Mouse (Mus musculus) CH12.LX (cell line): ENCODE data around the gene Zswim5. TPM values are rescaled to one million over a fixed set of nuclear protein-coding genes. Genes with fewer than 3 reads are reported as not detected.

Experiments
- DNase-seq: peaks from one replicate; pipeline ENCODE4 v3.0.0-alpha.2; 2013; ENCODE audit errors: extremely low read depth
- H3K27ac ChIP-seq: 2 replicates; pipeline ENCODE4 v1.5.1; 2012; ENCODE audit warnings: low read depth, mild to moderate bottlenecking, control low read depth, moderate library complexity; ENCODE audit not compliant: insufficient read depth
- H3K27me3 ChIP-seq: replicated peaks from 2 replicates; pipeline ENCODE3; 2012; ENCODE audit warnings: inconsistent platforms
- H3K36me3 ChIP-seq, 2 experiments: replicated peaks in 1 of 2; 2 replicates each; pipeline versions ENCODE3 to v1.6.1; 2012; ENCODE audit warnings: inconsistent platforms in 1 of 2, low read length in 1 of 2, mild to moderate bottlenecking in 1 of 2, mixed read lengths in 1 of 2, moderate library complexity in 1 of 2; ENCODE audit not compliant: control insufficient read depth in 1 of 2, insufficient read depth in 1 of 2
- H3K4me1 ChIP-seq, 2 experiments: 2 replicates each; pipeline ENCODE4 v1.6.1; 2012; ENCODE audit warnings: inconsistent platforms in 1 of 2, moderate library complexity in 1 of 2; ENCODE audit not compliant: insufficient read depth in 2 of 2, control insufficient read depth in 1 of 2
- H3K4me2 ChIP-seq: 2 replicates; pipeline ENCODE4 v1.6.1; 2012; ENCODE audit warnings: low read depth, mild to moderate bottlenecking, control low read depth; ENCODE audit not compliant: poor library complexity, insufficient read depth, severe bottlenecking
- H3K4me3 ChIP-seq, 3 experiments: fragments of 150-350 bp in 1 of 3; sonication (generic) in 1 of 3; replicated peaks in 1 of 3; 2 replicates each; pipeline versions ENCODE3 to v1.5.1; 2011 to 2012; ENCODE audit warnings: low read depth in 2 of 3, low read length in 2 of 3, mild to moderate bottlenecking in 2 of 3, moderate library complexity in 2 of 3, control low read depth in 1 of 3, improper control_type of control experiment in 1 of 3, inconsistent platforms in 1 of 3, mixed read lengths in 1 of 3; ENCODE audit not compliant: poor library complexity in 1 of 3
- H3K79me2 ChIP-seq: replicated peaks from 2 replicates; pipeline ENCODE4 v1.6.1; 2012; ENCODE audit warnings: mild to moderate bottlenecking, moderate library complexity; ENCODE audit not compliant: control insufficient read depth, poor library complexity, insufficient read depth, severe bottlenecking; ENCODE audit errors: extremely low read depth
- H3K9ac ChIP-seq: 2 replicates; pipeline ENCODE4 v1.6.1; 2012; ENCODE audit warnings: low read depth, mild to moderate bottlenecking, control low read depth, moderate library complexity; ENCODE audit not compliant: insufficient read depth
- H3K9me3 ChIP-seq: replicated peaks from 2 replicates; pipeline ENCODE3; 2012; ENCODE audit warnings: low read length, inconsistent platforms, mixed read lengths
- BHLHE40 ChIP-seq: IDR thresholded peaks from 2 replicates; pipeline ENCODE4 v1.6.1; 2011; ENCODE audit warnings: mild to moderate bottlenecking, low read depth, low read length, improper control_type of control experiment
- CHD2 ChIP-seq: IDR thresholded peaks from 2 replicates; pipeline ENCODE4 v1.6.1; 2011; ENCODE audit warnings: low read length, improper control_type of control experiment
- CTCF ChIP-seq, 2 experiments: IDR thresholded peaks in 1 of 2; conservative IDR thresholded peaks in 1 of 2; 2 replicates each; pipeline ENCODE4 v1.5.1; 2011 to 2012; ENCODE audit warnings: low read depth in 2 of 2, low read length in 2 of 2, improper control_type of control experiment in 1 of 2, inconsistent platforms in 1 of 2, mild to moderate bottlenecking in 1 of 2, moderate library complexity in 1 of 2
- E2F4 ChIP-seq: IDR thresholded peaks from 2 replicates; pipeline ENCODE4 v1.6.1; 2011; ENCODE audit warnings: low read depth, low read length, improper control_type of control experiment; ENCODE audit not compliant: insufficient replicate concordance
- ELF1 ChIP-seq: IDR thresholded peaks from 2 replicates; pipeline ENCODE4 v1.6.1; 2014; ENCODE audit warnings: low read depth, mild to moderate bottlenecking, inconsistent platforms, low read length, improper control_type of control experiment
- EP300 ChIP-seq: IDR thresholded peaks from 2 replicates; pipeline ENCODE4 v1.6.1; 2011; ENCODE audit warnings: low read length, improper control_type of control experiment
- HCFC1 ChIP-seq: IDR thresholded peaks from 2 replicates; pipeline ENCODE4 v1.6.1; 2012; ENCODE audit warnings: low read depth, mild to moderate bottlenecking, inconsistent platforms, low read length, improper control_type of control experiment
- IRF4 ChIP-seq: IDR thresholded peaks from 2 replicates; pipeline ENCODE4 v1.6.1; 2014; ENCODE audit warnings: low read depth, mild to moderate bottlenecking, inconsistent platforms, low read length, improper control_type of control experiment
- JUND ChIP-seq: conservative IDR thresholded peaks from 2 replicates; pipeline ENCODE4 v1.6.1; 2011; ENCODE audit warnings: low read depth, low read length, improper control_type of control experiment
- KAT2A ChIP-seq: IDR thresholded peaks from 2 replicates; pipeline ENCODE4 v1.6.1; 2012; ENCODE audit warnings: low read length, improper control_type of control experiment, inconsistent platforms; ENCODE audit not compliant: insufficient replicate concordance
- MAFK ChIP-seq: IDR thresholded peaks from 2 replicates; pipeline ENCODE4 v1.6.1; 2011; ENCODE audit warnings: low read length, improper control_type of control experiment; ENCODE audit not compliant: insufficient replicate concordance
- MAX ChIP-seq: IDR thresholded peaks from 2 replicates; pipeline ENCODE4 v1.6.1; 2011; ENCODE audit warnings: low read length, improper control_type of control experiment
- MAZ ChIP-seq: IDR thresholded peaks from 2 replicates; pipeline ENCODE4 v1.6.1; 2012; ENCODE audit warnings: low read depth, mild to moderate bottlenecking, inconsistent platforms, low read length, improper control_type of control experiment, moderate library complexity
- MEF2A ChIP-seq: IDR thresholded peaks from 2 replicates; pipeline ENCODE4 v1.6.1; 2014; ENCODE audit warnings: low read depth, mild to moderate bottlenecking, inconsistent platforms, low read length, improper control_type of control experiment, borderline replicate concordance
- MYC ChIP-seq: IDR thresholded peaks from 2 replicates; pipeline ENCODE4 v1.6.1; 2011; ENCODE audit warnings: low read depth, mild to moderate bottlenecking, improper control_type of control experiment, low read length
- NELFE ChIP-seq: IDR thresholded peaks from 2 replicates; pipeline ENCODE4 v1.6.1; 2011; ENCODE audit warnings: low read depth, low read length, improper control_type of control experiment
- POLR2A ChIP-seq: IDR thresholded peaks from 2 replicates; pipeline ENCODE4 v1.6.1; 2011; ENCODE audit warnings: low read depth, mild to moderate bottlenecking, improper control_type of control experiment, low read length
- POLR2AphosphoS2 ChIP-seq: IDR thresholded peaks from 2 replicates; pipeline ENCODE4 v1.6.1; 2011; ENCODE audit warnings: low read depth, low read length, improper control_type of control experiment
- RAD21 ChIP-seq: IDR thresholded peaks from 2 replicates; pipeline ENCODE4 v1.6.1; 2011; ENCODE audit warnings: low read depth, mild to moderate bottlenecking, low read length, improper control_type of control experiment, moderate library complexity
- RCOR1 ChIP-seq: conservative IDR thresholded peaks from 2 replicates; pipeline ENCODE4 v1.6.1; 2012; ENCODE audit warnings: low read depth, mild to moderate bottlenecking, inconsistent platforms, low read length, improper control_type of control experiment
- SMC3 ChIP-seq: IDR thresholded peaks from 2 replicates; pipeline ENCODE4 v1.6.1; 2011; ENCODE audit warnings: low read depth, low read length, improper control_type of control experiment
- USF1 ChIP-seq: IDR thresholded peaks from 2 replicates; pipeline ENCODE4 v1.6.1; 2014; ENCODE audit warnings: low read depth, mild to moderate bottlenecking, inconsistent platforms, low read length, improper control_type of control experiment
- USF2 ChIP-seq: conservative IDR thresholded peaks from 2 replicates; pipeline ENCODE4 v1.6.1; 2011; ENCODE audit warnings: low read depth, low read length, improper control_type of control experiment
- ZC3H11A ChIP-seq: IDR thresholded peaks from 2 replicates; pipeline ENCODE4 v1.6.1; 2012; ENCODE audit warnings: low read depth, mild to moderate bottlenecking, inconsistent platforms, low read length, improper control_type of control experiment
- ZKSCAN1 ChIP-seq: IDR thresholded peaks from 2 replicates; pipeline ENCODE4 v1.6.1; 2012; ENCODE audit warnings: low read depth, inconsistent platforms, low read length, improper control_type of control experiment, borderline replicate concordance
- ZMIZ1 ChIP-seq: IDR thresholded peaks from 2 replicates; pipeline ENCODE4 v1.6.1; 2012; ENCODE audit warnings: low read depth, mild to moderate bottlenecking, inconsistent platforms, low read length, improper control_type of control experiment
- ZNF384 ChIP-seq: IDR thresholded peaks from 2 replicates; pipeline ENCODE4 v1.6.1; 2012; ENCODE audit warnings: low read depth, low read length, improper control_type of control experiment, inconsistent platforms
- dilution Hi-C: fragments of 300-500 bp; cut with MboI; formaldehyde crosslinking; loops from 2 replicates; pipeline ENCODE4 v1.14.3; 2020; ENCODE audit warnings: low sequenced_read_pairs; ENCODE audit not compliant: extremely low pct_unique_long_range_greater_than_20kb, extremely low pct_ligation_motif_present
- in situ Hi-C: fragments of 300-500 bp; cut with MboI; formaldehyde crosslinking; loops from 3 replicates; pipeline ENCODE4 v1.14.3; 2019; ENCODE audit warnings: low sequenced_read_pairs, low pct_ligation_motif_present, low pct_unique_long_range_greater_than_20kb, mixed read lengths
- polyA plus RNA-seq: library from polyadenylated mRNA; unstranded; fragments of >175 nt; gene quantifications from 2 replicates; pipeline ENCODE4 v1.2.1, GENCODE M21; 2012; ENCODE audit warnings: low read depth; ENCODE audit not compliant: insufficient read length
- total RNA-seq, 2 experiments: library from RNA; depleted of rRNA; stranded (reverse); fragments of 300-350 nt in 1 of 2; fragments of >200 nt in 1 of 2; gene quantifications; 2 replicates each; pipeline ENCODE4 v1.2.3; 2012 to 2014

Gene Zswim5
- total and polyA plus RNA-seq, 3 experiments: 1.1 to 1.2 (median 1.2) TPM

GRCm38 (mm10) chr4:116939585-116939984 lies 62.4 kb downstream of the Zswim5 start:
- no peaks in the 10 kb centered on the region for H3K79me2 ChIP-seq
- dilution Hi-C loops: no loop called here
- TF ChIP-seq CHD2 (no peak), USF2 (no peak), CTCF (conservative IDR thresholded peaks at IDR 0.05 in 1 of 2, IDR thresholded peaks at IDR 0.05 in 1 of 2; ENCODE audit: low read depth in 2 of 2, low read length in 2 of 2) (no peak), RCOR1 (no peak), EP300 (no peak), ZC3H11A (no peak), POLR2A (no peak), ELF1 (no peak), HCFC1 (no peak), POLR2AphosphoS2 (no peak), E2F4 (no peak), IRF4 (no peak), KAT2A (no peak), ZNF384 (no peak), JUND (no peak), SMC3 (no peak), RAD21 (no peak), ZKSCAN1 (no peak), BHLHE40 (no peak), MAFK (no peak)
- H3K4me3 ChIP-seq: no peak overlapping the region
- in situ Hi-C loops: no loop called here
- H3K9me3 ChIP-seq: no peaks in the 10 kb centered on the region
- H3K27me3 ChIP-seq: no peaks in the 10 kb centered on the region
- H3K36me3 ChIP-seq: no peaks in the 10 kb centered on the region
- no peak overlapping the region for H3K4me2 ChIP-seq
- DNase-seq: no peak
- H3K27ac ChIP-seq: no peak overlapping the region
- H3K4me1 ChIP-seq: no peaks in the 10 kb centered on the region
- no peak overlapping the region for H3K9ac ChIP-seq

- TF ChIP-seq ZKSCAN1 (no peak), MEF2A (no peak), MYC (no peak), RCOR1 (no peak), MAZ (no peak), MAX (no peak), ZC3H11A (no peak), USF1 (no peak), SMC3 (no peak), CTCF (conservative IDR thresholded peaks at IDR 0.05 in 1 of 2, IDR thresholded peaks at IDR 0.05 in 1 of 2; ENCODE audit: low read depth in 2 of 2, low read length in 2 of 2) (no peak), ZMIZ1 (no peak), RAD21 (no peak), NELFE (no peak)
- Histone ChIP-seq H3K9me3 (no peaks in the 10 kb centered on the region), H3K36me3 (no peaks in the 10 kb centered on the region), H3K27me3 (no peaks in the 10 kb centered on the region), H3K4me3 (no peak overlapping the region), H3K4me1 (no peaks in the 10 kb centered on the region), H3K4me2 (no peak overlapping the region), H3K27ac (no peak overlapping the region), H3K79me2 (no peaks in the 10 kb centered on the region), H3K9ac (no peak overlapping the region)
- dilution Hi-C loops (no loop called here), in situ Hi-C loops (no loop called here)
- DNase-seq: no peak
Observed at GRCm38 (mm10) chr4:116942695-116943094, 65.5 kb downstream of the Zswim5 start.
